Mouse (Mus musculus) cerebellum, adult 2 months (tissue): ENCODE measurements at regions not wholly inside any gene's neighbourhood (a gene's known extent, or its start where the extent isn't known, plus 50 kb on each side); places are given as distances from the start of the nearest gene placed in this dataset.

Source experiments
- DNase-seq, 2 experiments: peaks; one replicate each; pipeline ENCODE4 v3.0.0; 2021
- H3K27ac ChIP-seq: fragments of 200-500 bp; 2 replicates; pipeline ENCODE4 v1.5.1; 2012; ENCODE audit warnings: low read length, control low read depth, inconsistent platforms; ENCODE audit not compliant: insufficient read depth
- H3K27me3 ChIP-seq: fragments of 200-500 bp; 2 replicates; pipeline ENCODE4 v1.6.1; 2012; ENCODE audit warnings: inconsistent platforms, mild to moderate bottlenecking, low read length, moderate library complexity; ENCODE audit not compliant: control insufficient read depth, insufficient read depth
- H3K4me1 ChIP-seq: fragments of 200-500 bp; 2 replicates; pipeline ENCODE4 v1.6.1; 2011; ENCODE audit warnings: low read length; ENCODE audit not compliant: control insufficient read depth, insufficient read depth
- H3K4me3 ChIP-seq: fragments of 200-500 bp; replicated peaks from 2 replicates; pipeline ENCODE3; 2011; ENCODE audit warnings: mild to moderate bottlenecking, low read depth, low read length, control low read depth; ENCODE audit not compliant: insufficient read depth
- CTCF ChIP-seq: fragments of 200-500 bp; IDR thresholded peaks from 2 replicates; pipeline ENCODE4 v1.5.1; 2011; ENCODE audit warnings: low read depth, mild to moderate bottlenecking, control low read depth, low read length, moderate library complexity, borderline replicate concordance; ENCODE audit not compliant: insufficient read depth
- POLR2A ChIP-seq: fragments of 200-500 bp; IDR thresholded peaks from 2 replicates; pipeline ENCODE4 v1.6.1; 2011; ENCODE audit warnings: low read length, control low read depth, borderline replicate concordance; ENCODE audit not compliant: insufficient read depth
- WGBS: fragments of 180-500 bp; shearing (Covaris S2); methylation state at CpG from one replicate; pipeline ENCODE4 v1.1.7; 2018; 5-methylcytosine and 5-hydroxymethylcytosine counted together

- no peak overlapping the region for H3K27ac ChIP-seq
Measured at GRCm38 (mm10) chr10:17038259-17039043, 684.6 kb upstream of the Cited2 start.

GRCm38 (mm10) chr10:17042090-17042489 is 680.9 kb upstream of the Cited2 start:
- no peak overlapping the region for H3K27ac ChIP-seq
- no peak for DNase-seq
- H3K4me3 ChIP-seq = no peak overlapping the region
- no peaks in the 10 kb centered on the region for H3K27me3 ChIP-seq
- H3K4me1 ChIP-seq = no peaks in the 10 kb centered on the region
- WGBS = 91% methylated on average over 1 of the region's 1 CpGs
- TF ChIP-seq POLR2A (no peak), CTCF (no peak)

More at GRCm38 (mm10) chr10:17038259-17039043, 684.6 kb upstream of the Cited2 start:
- H3K4me1 ChIP-seq = no peaks in the 10 kb centered on the region
- 73% methylated on average over 11 of the region's 11 CpGs for WGBS
- TF ChIP-seq CTCF (no peak), POLR2A (no peak)
- H3K4me3 ChIP-seq = no peak overlapping the region
- no peak for DNase-seq
- no peaks in the 10 kb centered on the region for H3K27me3 ChIP-seq

GRCm38 (mm10) chr10:17042973-17043372 is 680.0 kb upstream of the Cited2 start:
- Histone ChIP-seq H3K27me3 (no peaks in the 10 kb centered on the region), H3K4me3 (no peak overlapping the region), H3K4me1 (no peaks in the 10 kb centered on the region), H3K27ac (no peak overlapping the region)
- 90% methylated on average over 3 of the region's 3 CpGs for WGBS
- DNase-seq = no peak
- no peak for TF ChIP-seq POLR2A
- no peak for TF ChIP-seq CTCF

GRCm38 (mm10) chr10:17046765-17047164 is 676.3 kb upstream of the Cited2 start:
- WGBS = 94% methylated on average over 5 of the region's 5 CpGs
- no peak for DNase-seq
- no peak for TF ChIP-seq POLR2A
- no peak for TF ChIP-seq CTCF
- Histone ChIP-seq H3K4me1 (no peaks in the 10 kb centered on the region), H3K27me3 (no peaks in the 10 kb centered on the region), H3K4me3 (no peak overlapping the region), H3K27ac (no peak overlapping the region)

- H3K4me1 ChIP-seq = no peaks in the 10 kb centered on the region
- H3K4me3 ChIP-seq = no peak overlapping the region
- DNase-seq = no peak
- H3K27ac ChIP-seq = no peak overlapping the region
- no peak for TF ChIP-seq CTCF
- no peak for TF ChIP-seq POLR2A
- WGBS = 100% methylated on average over 1 of the region's 1 CpGs
- no peaks in the 10 kb centered on the region for H3K27me3 ChIP-seq
Measured at GRCm38 (mm10) chr10:17072906-17073305, 650.1 kb upstream of the Cited2 start.

GRCm38 (mm10) chr10:17074013-17074401 is 649.0 kb upstream of the Cited2 start:
- no peaks in the 10 kb centered on the region for H3K4me1 ChIP-seq
- TF ChIP-seq POLR2A (no peak), CTCF (no peak)
- H3K27ac ChIP-seq = no peak overlapping the region
- no peak for DNase-seq
- no peak overlapping the region for H3K4me3 ChIP-seq
- 85% methylated on average over 1 of the region's 1 CpGs for WGBS
- H3K27me3 ChIP-seq = no peaks in the 10 kb centered on the region

GRCm38 (mm10) chr10:17074402-17075027 is 648.5 kb upstream of the Cited2 start:
- no peak for DNase-seq
- H3K4me1 ChIP-seq = no peaks in the 10 kb centered on the region
- 61% methylated on average over 6 of the region's 6 CpGs for WGBS
- no peak for TF ChIP-seq POLR2A
- no peak for TF ChIP-seq CTCF
- no peak overlapping the region for H3K27ac ChIP-seq
- H3K27me3 ChIP-seq = no peaks in the 10 kb centered on the region
- no peak overlapping the region for H3K4me3 ChIP-seq

- TF ChIP-seq CTCF (no peak), POLR2A (no peak)
- WGBS = 80% methylated on average over 4 of the region's 4 CpGs
- no peak for DNase-seq
Measured at GRCm38 (mm10) chr10:17075147-17075546, 647.9 kb upstream of the Cited2 start.

More at GRCm38 (mm10) chr10:17075147-17075546, 647.9 kb upstream of the Cited2 start:
- no peaks in the 10 kb centered on the region for H3K4me1 ChIP-seq
- no peak overlapping the region for H3K4me3 ChIP-seq
- no peak overlapping the region for H3K27ac ChIP-seq
- no peaks in the 10 kb centered on the region for H3K27me3 ChIP-seq
